Mouse (Mus musculus): ENCODE results near the gene Mettl26.

Mettl26 gene

DNA sequence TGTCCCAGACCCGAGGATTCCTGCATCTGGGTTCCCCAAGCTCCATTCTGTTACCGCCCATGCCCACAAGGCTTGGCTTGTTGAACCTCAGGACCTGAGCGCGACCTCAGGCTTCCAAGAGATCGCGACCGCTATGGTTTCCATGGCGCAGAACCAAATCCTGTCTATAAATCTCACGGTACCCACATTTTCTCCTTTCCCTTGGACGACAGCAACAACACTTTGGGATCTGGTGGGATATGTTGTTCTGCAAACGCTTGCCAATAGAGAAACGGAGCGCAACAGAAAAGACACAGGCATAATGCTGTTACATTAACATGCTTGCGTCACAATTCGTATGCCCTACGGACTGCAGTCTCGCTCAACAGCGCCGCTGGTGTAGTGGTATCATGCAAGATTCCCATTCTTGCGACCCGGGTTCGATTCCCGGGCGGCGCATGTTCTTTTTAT is at the start of gene Mettl26:
Gene Mettl26, plus strand, starts transcription at position 354 of the 450 bp plus-strand sequence.
- DNase-seq (ENCODE audit: low spot score in 2 of 2): peak; percentile 88 to 95

DNA sequence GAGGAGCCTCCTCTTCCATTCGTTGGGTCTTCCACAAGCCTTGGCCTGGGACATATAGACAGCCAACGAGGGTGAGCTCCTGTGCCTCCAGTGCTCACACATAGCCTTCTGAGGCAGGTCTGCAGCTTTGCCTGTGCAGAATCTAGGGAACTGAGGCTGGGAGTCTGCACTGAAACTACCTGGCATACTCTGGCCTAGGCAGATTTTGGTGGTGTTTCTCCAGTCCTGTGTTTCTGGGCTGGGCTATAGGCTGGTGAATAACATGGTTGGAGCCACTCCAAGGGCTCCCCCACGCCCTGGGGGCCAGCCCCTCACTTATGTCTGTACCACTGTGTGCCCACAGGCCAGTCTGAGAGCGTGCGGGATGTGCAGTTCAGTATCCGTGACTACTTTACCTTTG is 49.6 kb upstream of the Mettl26 start:
- no peak for DNase-seq (ENCODE audit: low spot score in 2 of 2)

DNA sequence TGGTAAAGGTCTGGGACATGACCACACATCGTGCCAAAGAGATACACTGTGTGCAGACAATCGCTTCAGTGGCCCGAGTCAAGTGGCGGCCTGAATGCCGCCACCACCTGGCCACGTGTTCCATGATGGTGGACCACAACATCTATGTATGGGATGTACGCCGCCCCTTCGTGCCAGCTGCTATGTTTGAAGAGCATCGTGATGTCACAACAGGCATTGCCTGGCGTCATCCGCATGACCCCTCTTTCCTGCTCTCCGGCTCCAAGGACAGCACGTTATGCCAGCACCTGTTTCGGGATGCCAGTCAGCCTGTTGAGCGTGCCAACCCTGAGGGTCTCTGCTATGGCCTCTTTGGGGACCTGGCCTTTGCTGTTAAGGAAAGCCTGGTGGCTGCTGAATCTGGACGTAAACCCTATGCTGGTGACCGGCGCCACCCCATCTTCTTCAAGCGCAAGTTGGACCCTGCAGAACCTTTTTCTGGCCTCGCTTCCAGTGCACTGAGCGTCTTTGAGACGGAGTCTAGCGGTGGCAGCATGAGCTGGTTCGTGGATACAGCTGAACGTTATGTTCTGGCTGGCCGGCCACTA is 48.8 kb upstream of the Mettl26 start:
- no peak for DNase-seq (ENCODE audit: low spot score in 2 of 2)

DNA sequence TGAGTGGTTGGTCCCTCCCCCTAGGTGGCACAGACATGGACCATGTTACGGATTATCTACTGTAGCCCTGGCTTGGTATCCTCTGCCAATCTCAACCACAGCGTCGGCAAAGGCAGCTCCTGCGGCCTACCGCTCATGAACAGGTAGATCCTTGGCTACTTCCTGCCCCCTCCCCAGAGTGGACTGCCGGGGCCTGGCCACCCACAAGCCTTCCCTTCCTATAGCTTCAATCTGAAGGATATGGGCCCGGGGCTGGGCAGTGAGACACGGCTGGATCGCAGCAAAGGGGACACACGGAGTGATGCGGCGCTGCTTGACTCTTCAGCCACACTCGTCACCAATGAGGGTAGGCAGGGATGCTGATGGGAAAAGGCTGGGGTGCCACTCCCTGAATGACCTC is 47.9 kb upstream of the Mettl26 start:
- DNase-seq (ENCODE audit: low spot score in 2 of 2): no peak

DNA sequence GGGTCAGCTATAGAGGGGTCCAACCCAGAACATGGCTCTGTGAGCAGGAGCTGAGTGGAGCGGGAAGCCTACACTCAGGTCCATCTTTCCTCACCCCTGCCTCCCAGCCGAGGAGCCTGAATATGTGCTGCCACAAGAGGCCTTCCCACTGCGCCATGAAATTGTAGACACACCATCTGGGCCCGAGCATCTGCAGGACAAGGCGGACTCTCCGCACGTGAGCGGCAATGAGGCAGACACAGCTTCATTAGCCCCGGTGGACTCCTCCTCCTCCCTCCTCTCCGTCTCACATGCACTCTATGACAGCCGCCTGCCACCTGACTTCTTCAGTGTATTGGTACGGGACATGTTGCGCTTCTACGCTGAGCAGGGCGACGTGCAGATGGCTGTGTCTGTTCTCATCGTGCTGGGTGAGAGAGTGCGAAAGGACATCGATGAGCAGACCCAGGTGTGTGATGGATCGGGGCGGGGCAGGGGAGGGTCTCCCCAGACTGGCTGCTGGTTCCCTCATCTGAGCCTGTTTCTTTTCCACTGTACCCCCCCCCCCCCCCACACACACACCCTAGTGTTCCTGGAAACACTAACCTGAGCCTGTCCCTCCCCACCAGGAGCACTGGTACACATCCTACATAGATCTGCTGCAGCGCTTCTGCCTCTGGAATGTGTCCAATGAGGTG is 47.2 kb upstream of the Mettl26 start:
- no peak for DNase-seq (ENCODE audit: low spot score in 2 of 2)

DNA sequence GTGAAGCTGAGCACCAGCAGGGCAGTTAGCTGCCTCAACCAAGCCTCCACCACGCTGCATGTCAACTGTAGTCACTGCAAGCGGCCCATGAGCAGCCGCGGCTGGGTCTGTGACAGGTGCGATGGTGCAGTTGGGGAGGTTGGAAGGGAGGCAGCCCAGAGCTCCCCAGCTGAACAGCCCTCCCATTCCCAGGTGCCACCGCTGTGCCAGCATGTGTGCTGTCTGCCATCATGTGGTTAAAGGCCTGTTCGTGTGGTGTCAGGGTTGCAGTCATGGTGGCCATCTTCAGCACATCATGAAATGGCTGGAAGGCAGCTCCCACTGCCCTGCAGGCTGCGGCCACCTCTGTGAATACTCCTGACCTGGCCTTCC is 46.7 kb upstream of the Mettl26 start:
- no peak for DNase-seq (ENCODE audit: low spot score in 2 of 2)

DNA sequence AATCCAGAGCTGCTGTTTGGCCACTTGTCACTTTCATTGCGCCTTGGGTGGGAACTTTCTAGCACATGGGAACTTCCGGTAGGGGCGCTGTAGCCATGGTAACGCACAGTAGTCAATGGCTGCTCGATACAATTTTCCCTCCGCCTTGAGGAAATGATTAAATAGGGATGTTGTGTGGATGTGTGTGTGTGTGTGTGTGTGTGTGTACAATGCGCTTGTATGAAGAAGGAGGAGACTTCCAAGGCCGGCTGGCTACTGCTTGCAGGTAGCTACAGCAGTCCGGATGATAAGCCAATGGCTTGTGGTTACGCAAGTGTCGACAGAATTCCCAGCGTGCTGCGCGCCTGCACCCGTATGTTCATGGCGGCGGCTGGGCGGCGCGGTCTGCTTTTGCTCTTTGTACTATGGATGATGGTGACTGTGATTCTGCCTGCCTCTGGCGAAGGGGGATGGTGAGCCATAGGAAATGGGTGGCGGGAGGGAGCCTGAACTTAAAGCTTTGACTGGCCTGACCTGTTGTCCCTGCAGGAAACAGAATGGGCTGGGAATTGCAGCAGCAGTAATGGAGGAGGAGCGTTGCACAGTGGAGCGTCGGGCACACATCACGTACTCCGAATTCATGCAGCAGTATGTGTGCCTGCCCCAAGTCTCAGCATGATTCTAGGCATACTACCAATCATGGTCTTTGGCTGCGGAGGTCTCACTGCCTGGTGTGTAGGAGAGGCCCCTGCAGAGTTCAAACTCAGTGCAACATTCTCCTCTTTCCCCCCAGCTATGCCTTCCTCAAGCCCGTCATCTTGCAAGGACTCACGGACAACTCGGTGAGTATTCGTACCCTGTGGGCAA is 45.9 kb upstream of the Mettl26 start, which contains the start of gene Jmjd8:
Gene Jmjd8, plus strand, starts transcription at position 156 of the 846 bp plus-strand sequence.
- DNase-seq (ENCODE audit: low spot score in 2 of 2): peak; percentile 69 to 74

DNA sequence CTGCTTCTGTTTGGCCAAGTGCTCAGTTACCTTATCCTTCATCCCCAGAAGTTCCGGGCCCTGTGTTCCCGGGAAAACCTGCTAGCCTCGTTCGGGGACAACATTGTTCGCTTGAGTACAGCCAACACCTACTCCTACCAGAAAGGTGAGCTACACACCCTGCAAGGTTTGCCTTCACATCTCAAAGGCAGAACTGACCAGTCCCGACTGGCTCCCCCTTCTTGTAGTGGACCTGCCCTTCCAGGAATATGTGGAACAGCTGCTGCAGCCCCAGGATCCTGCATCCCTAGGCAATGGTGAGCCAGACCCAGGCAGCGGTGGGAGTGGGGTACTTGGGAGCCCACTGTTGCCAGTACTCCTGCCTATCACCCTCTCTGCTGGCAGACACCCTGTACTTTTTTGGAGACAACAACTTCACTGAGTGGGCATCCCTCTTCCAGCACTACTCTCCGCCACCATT is 45.3 kb upstream of the Mettl26 start:
- no peak for DNase-seq (ENCODE audit: low spot score in 2 of 2)

DNA sequence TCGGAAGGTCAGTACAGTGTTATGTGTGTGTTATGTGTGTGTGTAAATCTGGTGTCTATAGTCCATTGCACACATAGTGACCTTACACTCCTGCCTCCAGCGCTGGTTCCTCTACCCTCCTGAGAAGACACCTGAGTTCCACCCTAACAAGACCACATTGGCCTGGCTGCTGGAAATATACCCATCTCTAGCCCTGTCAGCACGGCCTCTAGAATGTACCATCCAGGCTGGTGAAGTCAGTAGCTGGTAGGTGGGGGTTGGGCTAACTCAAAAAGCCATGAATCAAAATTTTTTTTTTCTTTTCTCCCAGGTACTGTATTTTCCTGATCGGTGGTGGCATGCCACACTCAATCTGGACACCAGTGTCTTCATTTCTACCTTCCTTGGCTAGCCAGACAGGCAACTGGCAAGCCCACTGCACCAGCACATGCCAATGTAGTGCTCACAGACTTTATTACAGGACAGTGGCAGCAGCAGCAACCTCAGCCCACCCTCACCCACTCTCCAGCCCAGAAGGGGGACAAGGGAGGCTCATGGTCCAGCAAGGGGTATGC is 44.6 kb upstream of the Mettl26 start:
- no peak for DNase-seq (ENCODE audit: low spot score in 2 of 2)

DNA sequence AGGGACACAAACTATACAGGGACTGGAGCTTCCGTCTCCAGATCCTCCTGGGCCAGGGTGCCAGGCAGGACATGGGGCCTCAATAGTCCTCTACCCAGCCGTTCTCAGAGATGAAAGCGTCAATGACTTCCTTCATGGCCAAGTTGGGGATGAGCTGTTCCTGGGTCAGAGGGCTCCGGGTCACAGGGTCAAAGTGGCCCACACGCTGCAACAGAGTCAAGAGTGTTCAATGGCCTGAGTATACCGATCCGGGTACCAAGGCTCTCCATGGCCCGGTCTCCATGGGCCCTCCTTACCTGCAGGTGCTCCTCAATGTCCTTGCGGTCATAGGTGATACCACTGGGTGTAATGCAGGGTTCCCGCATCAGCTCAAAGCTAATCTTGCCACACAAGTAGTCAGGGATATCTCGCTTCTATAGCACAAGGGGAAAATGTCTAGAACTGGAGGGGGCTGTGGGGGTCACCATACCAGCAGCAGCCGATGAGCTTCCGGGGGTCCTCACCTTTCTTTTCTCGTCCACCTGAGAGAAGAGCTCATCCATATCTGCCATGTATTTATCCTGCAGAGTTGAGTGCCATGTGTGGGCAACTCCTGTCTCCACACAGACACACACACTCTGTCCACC is 44.0 kb upstream of the Mettl26 start:
- no peak for DNase-seq (ENCODE audit: low spot score in 2 of 2)

DNA sequence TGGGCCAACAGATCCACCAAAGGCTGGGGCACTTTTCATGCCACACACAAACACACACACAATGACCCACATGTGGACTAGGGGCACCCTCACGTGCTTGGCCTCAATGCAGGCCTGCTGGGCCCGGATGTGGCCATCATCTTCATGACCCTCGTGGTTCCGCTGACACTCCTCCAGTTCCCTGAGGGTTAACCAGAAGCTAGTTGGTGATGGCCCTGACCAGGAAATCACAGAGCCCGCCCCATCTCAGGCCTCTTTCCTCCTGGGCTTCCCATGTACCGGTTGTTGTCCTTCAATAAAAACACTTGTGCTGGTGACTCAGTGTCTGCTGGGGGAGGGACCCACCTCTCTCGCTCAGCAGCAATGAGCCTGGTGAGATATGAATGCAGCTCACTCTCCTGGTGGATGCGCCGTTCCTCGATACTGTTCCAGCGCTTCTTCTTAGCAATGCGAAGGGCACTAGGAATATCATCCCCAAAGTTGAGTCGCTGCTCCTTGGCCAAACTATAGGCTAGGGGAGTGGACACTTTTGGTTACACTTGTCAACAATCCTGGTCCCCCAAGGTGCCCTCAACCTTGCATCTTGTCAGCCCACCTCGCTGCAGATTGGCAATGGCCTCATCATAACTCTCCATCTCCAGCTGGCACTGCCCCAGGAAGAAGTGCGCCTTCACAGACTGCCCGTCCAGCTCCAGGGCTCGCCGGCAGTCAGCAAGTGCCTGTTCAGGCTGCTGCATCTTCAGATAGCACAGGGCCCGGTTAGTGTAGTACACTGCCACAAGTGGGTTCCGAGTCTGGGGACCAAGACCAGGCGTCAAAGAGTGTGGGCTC is 43.2 kb upstream of the Mettl26 start:
- DNase-seq (ENCODE audit: low spot score in 2 of 2): no peak

DNA sequence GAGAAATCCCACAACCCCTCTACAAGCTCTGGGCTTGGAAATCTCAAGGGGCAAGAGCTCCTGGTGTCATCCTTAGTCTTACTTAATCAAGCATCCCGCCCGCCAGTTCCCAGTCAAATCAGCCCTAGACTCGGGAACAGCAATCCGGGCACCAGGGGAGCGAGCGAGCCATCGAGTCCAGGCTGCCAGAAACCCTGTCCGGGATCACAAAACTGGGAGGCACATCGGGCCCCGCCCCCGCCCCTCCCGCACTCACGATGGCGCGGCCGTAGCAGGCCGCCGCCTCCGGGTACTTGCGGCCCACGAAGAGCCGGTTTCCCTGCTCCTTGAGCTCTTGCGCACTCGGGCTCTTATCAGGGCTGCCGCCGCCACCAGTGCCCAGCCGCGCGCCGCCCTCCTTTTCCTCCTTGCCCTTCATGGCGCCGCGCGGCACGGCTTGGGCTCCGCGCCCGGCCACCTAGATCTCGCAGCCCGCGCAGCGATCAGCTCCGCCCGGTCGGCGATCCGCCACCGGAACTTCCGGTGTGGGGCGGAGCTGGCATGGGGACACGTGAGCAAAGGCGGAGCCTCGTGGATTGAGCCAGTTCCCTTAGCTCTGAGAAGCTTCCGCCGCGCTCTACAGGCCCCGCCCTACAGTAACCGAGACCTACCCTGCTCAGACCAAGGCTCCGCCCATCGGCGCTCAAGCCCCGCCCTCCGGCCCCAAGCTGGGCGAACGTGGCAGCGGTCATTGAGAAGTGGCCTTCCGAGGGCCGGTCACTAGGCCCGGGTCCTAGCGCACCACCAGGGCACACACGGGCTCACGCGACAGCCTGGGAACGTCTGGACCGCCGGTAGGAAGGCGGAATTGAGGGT is 42.2 kb upstream of the Mettl26 start:
- peak; percentile 99 for DNase-seq (ENCODE audit: low spot score in 2 of 2)

DNA sequence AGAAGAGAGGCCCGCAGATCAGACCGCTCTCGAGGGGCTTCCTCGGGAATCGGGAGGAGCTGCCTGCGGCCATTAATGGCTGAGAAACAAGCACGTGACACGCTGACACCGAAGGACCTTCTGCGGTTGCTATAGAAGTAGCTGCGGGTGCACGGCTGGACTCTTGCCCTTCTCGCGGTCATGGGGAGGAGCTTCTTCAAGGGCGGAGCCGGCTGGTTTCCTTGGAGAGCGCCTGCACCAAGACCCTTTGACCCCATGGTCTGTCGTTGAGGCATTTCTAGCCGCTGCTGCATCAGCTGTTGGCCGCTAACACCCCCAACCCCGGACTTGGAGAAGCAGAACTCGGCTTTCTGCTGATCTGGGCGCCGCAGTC is 41.6 kb upstream of the Mettl26 start, which contains the start of gene Stub1:
Gene Stub1, minus strand, starts transcription at position 114 of the 373 bp plus-strand sequence.
- peak; percentile 71 to 76 for DNase-seq (ENCODE audit: low spot score in 2 of 2)

DNA sequence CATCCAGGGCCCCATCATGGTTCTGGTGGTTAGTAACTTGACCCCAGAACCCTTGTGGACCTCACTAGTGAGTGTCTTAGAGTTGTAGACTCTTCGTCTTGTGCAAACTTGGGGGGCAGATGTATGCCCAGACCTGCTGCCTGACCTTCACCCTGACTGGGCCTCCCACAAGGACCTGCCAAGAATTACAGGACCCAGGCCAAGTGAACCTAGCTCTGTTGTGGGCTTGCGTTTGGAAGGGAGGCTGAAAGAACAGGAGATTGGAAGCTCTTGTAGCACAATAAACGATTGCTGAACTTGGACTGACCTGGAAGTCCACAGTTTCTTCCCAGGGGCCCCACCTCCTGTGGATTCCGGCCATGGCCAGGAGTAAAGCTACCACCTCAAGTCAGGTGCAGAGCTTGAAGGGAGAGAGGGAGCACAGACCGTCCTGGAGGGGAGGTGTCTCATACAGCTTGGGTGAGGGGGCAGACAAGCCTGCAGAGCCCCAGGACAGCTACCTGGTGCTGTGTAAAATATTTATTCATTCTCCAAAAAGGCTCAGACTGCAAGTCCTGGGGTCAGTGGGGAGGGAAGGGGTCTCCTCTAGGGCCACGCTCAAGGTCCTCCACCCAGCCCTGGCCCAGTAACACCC is 40.8 kb upstream of the Mettl26 start:
- no peak for DNase-seq (ENCODE audit: low spot score in 2 of 2)

DNA sequence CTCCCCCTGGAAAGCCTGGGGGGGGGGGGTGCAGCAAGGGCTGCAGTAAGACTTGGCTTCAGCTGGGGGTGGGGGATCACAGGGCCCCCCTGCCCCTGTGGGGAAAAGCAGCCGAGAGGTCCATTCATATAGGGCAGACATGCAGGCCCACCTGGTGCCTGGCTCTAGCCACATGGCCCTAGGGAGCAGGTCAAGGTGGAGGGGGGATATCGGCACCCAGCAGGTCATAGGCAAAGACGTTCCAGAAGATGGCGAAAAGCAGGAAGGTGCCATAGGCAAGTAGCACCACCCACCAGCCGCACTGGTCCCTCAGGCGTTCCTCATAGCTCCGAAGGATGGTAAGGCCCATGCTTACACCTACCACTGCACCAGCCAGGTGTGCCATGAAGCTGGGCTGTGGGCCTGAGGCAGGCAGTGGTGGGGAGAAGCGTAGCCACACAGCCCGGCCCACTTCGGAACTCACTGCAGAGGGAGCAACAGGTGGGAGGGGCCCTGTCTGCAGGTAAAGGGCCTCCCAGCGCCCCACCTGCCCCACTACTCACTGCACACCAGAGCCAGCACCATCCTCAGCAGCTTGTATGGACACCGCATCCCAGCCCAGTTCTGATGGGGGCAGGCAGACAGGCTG is 40.2 kb upstream of the Mettl26 start:
- DNase-seq (ENCODE audit: low spot score in 2 of 2): no peak

DNA sequence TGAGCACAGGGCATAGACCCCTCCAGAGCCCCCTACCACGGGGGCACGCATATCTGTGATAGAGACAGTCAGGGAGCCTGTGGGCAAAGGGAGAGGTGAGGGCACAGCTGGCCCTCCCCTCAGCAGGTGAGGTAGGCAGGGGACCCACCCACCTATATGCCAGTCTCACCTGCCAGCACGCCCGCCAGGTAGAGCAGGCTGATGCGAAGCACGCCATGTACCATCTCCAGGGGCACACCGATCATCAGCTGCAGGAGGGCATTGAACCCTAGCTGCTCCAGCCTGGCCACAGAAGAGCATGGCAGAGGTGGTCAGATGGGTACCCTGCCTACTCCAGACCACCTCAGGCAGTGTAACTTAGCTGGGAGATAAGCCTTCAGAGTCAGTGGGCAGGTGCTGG is 39.6 kb upstream of the Mettl26 start:
- DNase-seq (ENCODE audit: low spot score in 2 of 2): no peak

DNA sequence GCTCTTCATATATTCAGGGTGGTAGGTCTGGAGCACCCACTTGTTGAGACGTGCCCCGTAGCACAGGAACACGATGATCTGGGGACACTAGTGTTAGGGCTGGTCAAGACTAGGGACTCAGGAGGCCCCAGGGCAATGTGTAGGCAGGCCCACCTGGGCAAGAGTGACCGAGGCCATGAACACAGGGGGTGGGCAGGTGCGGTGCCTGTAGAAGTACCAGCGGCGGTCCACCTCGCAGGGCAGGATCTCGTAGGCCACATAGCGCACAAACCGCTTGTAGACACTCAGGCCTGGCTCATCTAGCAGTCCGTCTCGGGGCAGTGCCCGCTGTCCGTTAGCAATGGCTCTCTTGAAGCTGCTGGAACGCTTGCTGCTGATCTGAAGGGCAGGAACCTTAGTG is 39.1 kb upstream of the Mettl26 start:
- DNase-seq (ENCODE audit: low spot score in 2 of 2): no peak

DNA sequence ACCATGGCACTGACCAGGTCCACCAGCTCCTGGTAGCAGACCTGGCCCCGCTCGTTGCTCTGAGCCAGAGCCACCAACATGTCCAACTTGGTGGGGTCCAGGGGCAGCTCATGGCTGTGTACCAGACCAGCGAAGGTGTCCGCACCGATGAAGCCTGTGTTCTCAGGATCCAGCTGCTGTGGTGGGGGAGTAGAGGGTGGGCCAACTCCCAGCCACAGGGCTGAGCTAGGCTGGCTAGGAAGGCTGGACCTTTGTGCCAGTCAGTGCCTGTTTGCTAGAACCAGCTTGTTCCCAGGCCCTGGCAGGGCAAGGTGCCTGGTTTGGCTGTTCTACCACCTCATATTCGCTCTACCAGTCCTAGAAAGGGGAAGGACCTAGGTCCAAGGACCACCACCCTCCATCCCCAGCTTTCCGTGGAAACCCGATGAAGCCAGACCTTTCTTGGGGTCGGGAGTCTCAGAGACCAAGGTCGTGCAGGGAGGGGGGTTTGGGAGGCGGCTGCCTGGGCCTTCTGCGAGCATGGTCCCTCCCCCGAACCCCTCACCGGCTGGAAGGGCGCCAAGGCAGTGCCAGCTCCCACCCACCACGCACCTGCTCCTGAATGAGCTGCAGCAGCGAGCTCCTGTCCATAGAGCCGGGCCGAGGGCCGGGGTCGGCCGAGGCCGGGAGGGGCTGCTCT is 38.3 kb upstream of the Mettl26 start:
- DNase-seq (ENCODE audit: low spot score in 2 of 2): no peak

DNA sequence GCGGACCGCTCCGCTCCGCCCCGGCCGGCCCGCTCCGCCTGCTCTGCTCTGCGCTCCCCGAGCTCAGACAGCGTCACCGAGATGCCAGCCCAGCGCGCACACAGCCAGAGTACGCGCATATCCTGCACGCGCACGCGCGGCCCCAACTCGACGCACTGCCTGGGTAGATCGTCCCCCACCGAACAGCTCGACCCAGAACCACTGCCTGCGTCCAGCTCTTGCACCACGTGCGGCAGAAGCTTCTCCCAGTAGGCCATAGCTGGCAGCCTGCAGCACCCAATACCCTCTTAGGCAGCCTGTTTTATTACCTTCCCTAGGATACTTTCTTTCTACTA is 37.8 kb upstream of the Mettl26 start, which contains the start of gene Rhbdl1:
Gene Rhbdl1, minus strand, starts transcription at position 220 of the 335 bp plus-strand sequence.
- DNase-seq (ENCODE audit: low spot score in 2 of 2): no peak
